Mouse (Mus musculus) neural tube, embryonic 15.5 days (tissue): Measurements from ENCODE around the gene Ret. TPM values are rescaled to one million over a fixed set of nuclear protein-coding genes. Genes with fewer than 3 reads are reported as not detected.

Experiments
- polyA plus RNA-seq: library from polyadenylated mRNA; unstranded; fragments of >200 nt; fragmentation: Nextera tagmentation; extraction: Ambion mirVana; gene quantifications from 2 replicates; pipeline ENCODE4 v1.2.1, GENCODE M21; 2015

Ret gene
- polyA plus RNA-seq, 1 experiment from 2014 or later = 30.1 TPM

Other genes starting within 250 kb of the Ret start
- 3.3 and 4.3 TPM in 2 replicates for gene Rasgef1a, start 186.3 kb downstream of the Ret start, polyA plus RNA-seq
- gene Csgalnact2, start 58.6 kb downstream of the Ret start, polyA plus RNA-seq = 9.9 and 10.7 TPM in 2 replicates
- 18.4 and 24.0 TPM in 2 replicates for gene Bms1, start 221.8 kb upstream of the Ret start, polyA plus RNA-seq